Mouse (Mus musculus) ovary, postnatal 36 days (tissue): ENCODE measurements around the gene Dph7.
"Not testable (repeated sequence)": the region's sequence is repeated elsewhere in the genome, so short reads cannot be mapped to it uniquely, and the experiment has no call there.

Experiments
- DNase-seq: peaks from one replicate; pipeline ENCODE4 v3.0.0; 2022; ENCODE audit warnings: low spot score, mixed read lengths

Gene Dph7

GRCm38 (mm10) chr2:24970386-24970785 is 8.2 kb downstream of the Dph7 start:
- DNase-seq = no peak

GRCm38 (mm10) chr2:24974452-24974851 is 12.3 kb downstream of the Dph7 start:
- not testable (repeated sequence) for DNase-seq

GRCm38 (mm10) chr2:24974906-24975703 is 12.9 kb downstream of the Dph7 start, which contains the start of gene Mrpl41:
Mrpl41 (minus strand) TSS chr2:24975098.
- DNase-seq = peak; percentile 95

- DNase-seq = peak; percentile 76
These were observed 13.6 kb downstream of the Dph7 start, which contains the start of gene Pnpla7 for GRCm38 (mm10) chr2:24975704-24976297. Pnpla7 (plus strand) TSS chr2:24976033.

GRCm38 (mm10) chr2:24976960-24977359 is 14.8 kb downstream of the Dph7 start:
- no peak for DNase-seq

GRCm38 (mm10) chr2:24987762-24988161 is 25.6 kb downstream of the Dph7 start:
- DNase-seq = no peak

- no peak for DNase-seq
These were observed 33.1 kb downstream of the Dph7 start for GRCm38 (mm10) chr2:24995332-24995731.

- DNase-seq = no peak
These were observed 34.3 kb downstream of the Dph7 start for GRCm38 (mm10) chr2:24996471-24996870.

GRCm38 (mm10) chr2:25000544-25001235 is 38.5 kb downstream of the Dph7 start:
- DNase-seq = peak; percentile 15

GRCm38 (mm10) chr2:25003946-25004786 is 42.0 kb downstream of the Dph7 start:
- no peak for DNase-seq

- no peak for DNase-seq
These were observed 44.6 kb downstream of the Dph7 start for GRCm38 (mm10) chr2:25006767-25007166.

GRCm38 (mm10) chr2:25008250-25008649 is 46.0 kb downstream of the Dph7 start:
- DNase-seq = no peak
